Mouse (Mus musculus): ENCODE results near the gene Zfp27.

DNA sequence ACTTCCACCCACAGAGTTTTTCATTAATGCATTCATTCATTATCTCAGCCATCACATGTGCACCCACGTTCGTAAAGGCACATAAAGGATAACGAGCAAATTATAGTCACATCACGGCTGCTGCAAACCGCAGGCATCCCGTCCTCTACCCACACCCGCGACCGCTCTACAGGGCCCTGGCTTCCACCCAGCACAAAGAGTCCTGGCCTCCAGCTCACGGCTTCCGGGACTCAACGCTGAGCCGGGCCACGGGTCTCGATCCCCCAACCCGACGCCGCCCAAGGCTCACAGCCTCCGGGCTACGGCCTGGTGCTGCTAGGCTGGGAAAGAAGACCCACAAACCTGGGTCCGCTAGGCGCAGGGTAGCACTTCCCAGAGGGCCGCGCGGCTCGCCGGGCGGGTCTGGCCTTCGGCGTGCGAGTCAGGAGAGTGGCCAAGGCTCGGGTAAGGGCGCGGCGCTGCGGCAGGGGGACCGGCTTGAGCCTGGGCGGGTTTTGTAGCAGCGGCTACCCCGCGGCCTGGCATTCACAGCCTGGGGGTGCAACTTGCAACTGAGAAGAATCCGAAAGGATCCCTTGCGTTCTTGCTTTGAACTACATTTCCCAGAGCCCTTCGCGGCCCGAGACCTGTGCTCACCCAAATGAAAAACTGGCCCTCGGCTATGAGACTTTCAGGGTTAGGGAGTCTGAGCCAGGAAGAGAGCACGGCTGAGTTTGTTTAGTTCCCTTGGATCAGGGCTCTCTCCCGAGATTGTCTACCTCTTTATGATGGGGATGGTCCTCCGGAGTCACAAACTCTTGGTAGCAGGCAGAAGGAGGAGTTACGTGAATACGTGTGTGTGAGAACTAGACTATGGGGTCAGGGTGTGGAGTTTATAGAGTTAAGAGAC, 47.4 kb upstream of the Zfp27 start, which contains the start of gene Zfp74:
- TF ChIP-seq EP300 (IDR thresholded peaks at IDR 0.05; ENCODE audit: low read depth) (0 out of 2 replicates have a peak, but pooled peaks have one; percentile 24), CTCF (IDR thresholded peaks at IDR 0.05; ENCODE audit: low read depth) (no peak)

All from heart, postnatal 0 days (tissue).